Mouse (Mus musculus) cerebellum, adult 2 months (tissue): ENCODE measurements at regions not wholly inside any gene's neighbourhood (a gene's known extent, or its start where the extent isn't known, plus 50 kb on each side); places are given as distances from the start of the nearest gene placed in this dataset.

Experiments used
- DNase-seq, 2 experiments: peaks; one replicate each; pipeline ENCODE4 v3.0.0; 2021
- H3K27ac ChIP-seq: fragments of 200-500 bp; 2 replicates; pipeline ENCODE4 v1.5.1; 2012; ENCODE audit warnings: low read length, control low read depth, inconsistent platforms; ENCODE audit not compliant: insufficient read depth
- H3K27me3 ChIP-seq: fragments of 200-500 bp; 2 replicates; pipeline ENCODE4 v1.6.1; 2012; ENCODE audit warnings: inconsistent platforms, mild to moderate bottlenecking, low read length, moderate library complexity; ENCODE audit not compliant: control insufficient read depth, insufficient read depth
- H3K4me1 ChIP-seq: fragments of 200-500 bp; 2 replicates; pipeline ENCODE4 v1.6.1; 2011; ENCODE audit warnings: low read length; ENCODE audit not compliant: control insufficient read depth, insufficient read depth
- H3K4me3 ChIP-seq: fragments of 200-500 bp; replicated peaks from 2 replicates; pipeline ENCODE3; 2011; ENCODE audit warnings: mild to moderate bottlenecking, low read depth, low read length, control low read depth; ENCODE audit not compliant: insufficient read depth
- CTCF ChIP-seq: fragments of 200-500 bp; IDR thresholded peaks from 2 replicates; pipeline ENCODE4 v1.5.1; 2011; ENCODE audit warnings: low read depth, mild to moderate bottlenecking, control low read depth, low read length, moderate library complexity, borderline replicate concordance; ENCODE audit not compliant: insufficient read depth
- POLR2A ChIP-seq: fragments of 200-500 bp; IDR thresholded peaks from 2 replicates; pipeline ENCODE4 v1.6.1; 2011; ENCODE audit warnings: low read length, control low read depth, borderline replicate concordance; ENCODE audit not compliant: insufficient read depth
- WGBS: fragments of 180-500 bp; shearing (Covaris S2); methylation state at CpG from one replicate; pipeline ENCODE4 v1.1.7; 2018; 5-methylcytosine and 5-hydroxymethylcytosine counted together

- DNase-seq: no peak
- TF ChIP-seq CTCF (no peak), POLR2A (no peak)
- Histone ChIP-seq H3K4me3 (no peak overlapping the region), H3K27ac (no peak overlapping the region), H3K4me1 (no peaks in the 10 kb centered on the region), H3K27me3 (no peaks in the 10 kb centered on the region)
Observed at GRCm38 (mm10) chr5:28568417-28568816, 101.4 kb upstream of the Shh start.

- no peak for TF ChIP-seq POLR2A
- no peak for TF ChIP-seq CTCF
- no peak for DNase-seq
- no peak overlapping the region for H3K27ac ChIP-seq
- H3K27me3 ChIP-seq: no peaks in the 10 kb centered on the region
- H3K4me3 ChIP-seq: no peak overlapping the region
- H3K4me1 ChIP-seq: no peaks in the 10 kb centered on the region
- WGBS: 78% methylated on average over 5 of the region's 5 CpGs
Observed at GRCm38 (mm10) chr5:28567341-28567905, 100.4 kb upstream of the Shh start.

- Histone ChIP-seq H3K4me1 (no peaks in the 10 kb centered on the region), H3K4me3 (no peak overlapping the region), H3K27me3 (no peaks in the 10 kb centered on the region), H3K27ac (no peak overlapping the region)
- no peak for DNase-seq
- WGBS: 31% methylated on average over 3 of the region's 3 CpGs
- TF ChIP-seq CTCF (no peak), POLR2A (no peak)
Observed at GRCm38 (mm10) chr5:28563401-28563800, 96.3 kb upstream of the Shh start.

- Histone ChIP-seq H3K27me3 (no peaks in the 10 kb centered on the region), H3K4me3 (no peak overlapping the region), H3K4me1 (no peaks in the 10 kb centered on the region), H3K27ac (no peak overlapping the region)
- no peak for TF ChIP-seq POLR2A
- WGBS: 91% methylated on average over 1 of the region's 1 CpGs
- DNase-seq: no peak
Observed at GRCm38 (mm10) chr5:28562917-28563316, 95.9 kb upstream of the Shh start.

- Histone ChIP-seq H3K4me1 (no peaks in the 10 kb centered on the region), H3K27ac (no peak overlapping the region), H3K4me3 (no peak overlapping the region), H3K27me3 (no peaks in the 10 kb centered on the region)
- 58% methylated on average over 2 of the region's 2 CpGs for WGBS
- no peak for TF ChIP-seq POLR2A
- TF ChIP-seq CTCF: no peak
- no peak for DNase-seq
Observed at GRCm38 (mm10) chr5:28553543-28553942, 86.5 kb upstream of the Shh start.

GRCm38 (mm10) chr5:28530202-28530855 is 63.3 kb upstream of the Shh start:
- TF ChIP-seq POLR2A: no peak
- TF ChIP-seq CTCF: no peak
- 19% methylated on average over 6 of the region's 6 CpGs for WGBS
- no peak overlapping the region for H3K27ac ChIP-seq
- H3K27me3 ChIP-seq: no peaks in the 10 kb centered on the region
- DNase-seq: peak in 1 of 2 experiments; percentile 10
- H3K4me3 ChIP-seq: no peak overlapping the region
- H3K4me1 ChIP-seq: no peaks in the 10 kb centered on the region

- no peak for TF ChIP-seq CTCF
- WGBS: 85% methylated on average over 3 of the region's 3 CpGs
- Histone ChIP-seq H3K4me1 (peaks cover 4% of the 10 kb centered on the region), H3K27ac (no peak overlapping the region), H3K4me3 (no peak overlapping the region), H3K27me3 (no peaks in the 10 kb centered on the region)
- DNase-seq: no peak
Observed at GRCm38 (mm10) chr5:28526435-28526834, 59.4 kb upstream of the Shh start.

GRCm38 (mm10) chr5:28520800-28521707 is 54.0 kb upstream of the Shh start:
- WGBS: 8% methylated on average over 9 of the region's 9 CpGs
- DNase-seq: peak; percentile 85 to 87
- peaks cover 17% of the 10 kb centered on the region for H3K4me1 ChIP-seq
- H3K4me3 ChIP-seq: no peak overlapping the region
- no peaks in the 10 kb centered on the region for H3K27me3 ChIP-seq
- H3K27ac ChIP-seq: no peak overlapping the region
- TF ChIP-seq POLR2A: no peak
- no peak for TF ChIP-seq CTCF
